Mouse (Mus musculus) ovary, adult 18-20 months (tissue): Measurements from ENCODE around the gene Slit2.

ENCODE experiments used
- DNase-seq: peaks from one replicate; pipeline ENCODE4 v3.0.0; 2022; ENCODE audit warnings: low spot score, mixed read lengths

Gene Slit2

DNA sequence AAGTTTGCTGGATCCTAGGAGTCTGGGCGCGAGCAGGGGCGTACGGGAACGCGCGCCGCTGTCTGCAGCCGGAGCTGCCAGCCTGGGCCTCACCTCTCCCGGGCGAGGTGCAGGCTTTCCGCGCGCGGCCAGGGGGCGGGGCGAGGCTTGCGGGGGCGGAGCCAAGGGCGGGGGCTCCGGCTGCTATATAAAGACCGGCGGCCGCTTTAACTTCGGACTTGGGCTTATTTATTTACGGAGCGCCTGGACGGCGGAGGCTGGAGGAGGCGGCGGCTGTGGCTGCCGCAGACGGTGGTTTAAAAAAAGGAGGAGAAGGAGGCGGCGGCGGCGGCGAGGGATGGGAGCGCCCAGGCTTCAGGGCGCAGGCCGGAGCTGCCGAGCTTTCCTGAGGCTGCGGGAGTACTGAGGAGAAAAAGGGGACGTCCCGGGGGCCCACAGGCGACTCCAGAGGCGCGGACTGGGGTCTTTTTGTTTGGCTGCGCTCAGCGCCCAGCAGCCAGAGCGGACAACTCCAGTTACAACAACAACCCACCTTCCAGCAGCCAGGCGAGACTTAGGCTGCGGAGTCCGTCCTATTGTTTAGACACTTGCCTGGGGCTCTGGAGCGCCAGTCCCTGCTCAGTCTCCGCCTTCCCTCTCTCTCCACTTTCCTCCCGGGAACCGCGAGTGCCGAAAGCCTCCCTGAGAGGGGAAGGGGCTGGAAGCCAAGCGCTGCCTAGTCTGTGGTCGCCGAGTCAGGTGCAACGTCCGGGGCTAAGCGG, at the start of gene Slit2:
Gene Slit2, plus strand, starts transcription at position 198 of the 761 bp plus-strand sequence.
- peak; percentile 69 for DNase-seq

DNA sequence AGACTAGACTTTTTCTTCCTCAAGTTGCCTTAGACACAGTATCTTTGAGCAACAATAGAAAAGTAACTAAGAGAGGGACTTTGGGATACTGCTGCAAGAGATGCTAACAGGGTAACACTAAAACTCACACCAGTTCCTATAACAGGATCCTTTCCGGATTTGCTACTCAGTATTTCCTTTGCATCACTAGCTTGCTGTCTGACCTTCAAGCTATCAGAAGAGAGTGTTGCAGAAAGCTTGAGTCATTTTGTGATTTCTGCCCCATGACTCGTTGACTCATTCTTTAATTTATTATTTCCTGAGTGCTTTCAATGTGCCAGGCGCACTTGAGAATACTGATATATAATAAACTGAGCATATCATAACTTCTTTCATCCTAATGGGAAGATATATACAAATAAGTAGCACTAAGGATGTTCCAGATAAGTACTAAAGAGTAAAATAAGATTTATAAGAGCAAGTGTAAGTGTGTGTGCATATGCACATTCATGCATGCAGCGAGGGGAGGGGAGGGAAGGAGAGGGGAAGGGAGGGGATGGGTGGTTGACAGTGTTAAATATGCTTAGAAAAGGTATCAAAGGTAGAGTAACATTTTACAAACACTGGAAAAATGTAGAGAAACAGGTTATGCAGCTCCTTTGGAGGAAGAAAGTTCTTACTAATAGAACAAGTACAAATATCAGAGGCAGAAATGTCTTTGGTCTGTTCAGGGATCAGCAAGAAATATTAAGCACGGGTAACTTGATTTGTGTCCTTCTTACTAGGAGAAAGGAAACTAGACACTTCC, 44.2 kb upstream of the Slit2 start:
- no peak for DNase-seq

DNA sequence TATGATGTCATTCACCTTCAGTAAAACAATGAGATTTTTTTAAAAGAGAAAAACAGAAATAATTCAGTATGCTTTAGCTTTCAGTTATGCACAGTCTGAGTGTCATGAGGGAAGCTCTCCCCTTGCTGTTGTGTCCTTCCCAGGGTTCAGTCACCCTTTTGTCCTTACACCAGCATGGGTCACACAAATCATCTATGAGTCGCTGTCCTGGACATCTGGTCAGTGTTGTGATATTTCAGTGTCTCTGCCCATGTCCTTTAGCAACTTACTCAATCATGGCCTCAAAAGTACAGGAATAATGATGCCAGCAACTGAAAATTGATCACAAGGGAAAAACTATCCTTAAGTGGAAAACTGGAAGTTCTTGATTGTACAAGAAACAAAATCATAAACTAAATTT, 26.5 kb upstream of the Slit2 start:
- no peak for DNase-seq

DNA sequence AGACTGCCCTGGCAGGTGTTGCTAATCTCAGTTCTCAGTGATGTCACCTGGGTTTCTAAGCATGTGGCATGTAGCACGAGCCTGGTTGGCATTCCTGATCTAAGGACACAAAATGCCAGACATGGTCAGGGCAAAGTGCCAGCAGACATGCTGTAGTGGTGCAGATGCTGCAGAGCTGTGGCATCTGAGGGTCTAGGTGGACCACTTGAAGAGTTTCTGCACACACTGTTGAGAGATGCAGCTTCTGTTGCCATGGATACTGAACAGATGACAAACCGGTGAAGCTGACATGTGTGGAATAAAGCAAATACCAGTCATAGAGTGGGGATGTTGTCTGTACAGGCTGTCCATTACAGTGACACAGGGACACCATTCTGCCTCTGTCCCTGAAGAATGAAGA, 7.1 kb upstream of the Slit2 start:
- DNase-seq, result no peak

DNA sequence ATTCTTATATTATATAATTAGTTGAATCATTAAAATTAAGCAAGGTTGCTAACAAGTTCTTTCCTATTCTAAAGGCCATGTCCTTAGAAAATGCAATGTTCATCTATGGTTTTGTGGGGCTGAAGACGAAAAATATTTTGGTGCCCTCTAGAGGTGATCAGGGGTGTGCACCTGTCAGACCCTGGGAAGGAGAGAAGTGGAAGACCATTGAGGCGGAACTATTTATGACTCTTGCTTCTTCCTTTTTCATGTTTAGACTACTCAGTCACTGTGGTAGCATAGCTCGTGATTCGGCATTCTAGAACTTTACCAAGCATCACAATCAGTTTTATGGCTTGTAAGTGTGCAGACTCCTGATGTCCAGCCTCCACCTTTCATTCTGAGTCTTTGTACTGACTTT, 3.6 kb upstream of the Slit2 start:
- DNase-seq, result no peak

DNA sequence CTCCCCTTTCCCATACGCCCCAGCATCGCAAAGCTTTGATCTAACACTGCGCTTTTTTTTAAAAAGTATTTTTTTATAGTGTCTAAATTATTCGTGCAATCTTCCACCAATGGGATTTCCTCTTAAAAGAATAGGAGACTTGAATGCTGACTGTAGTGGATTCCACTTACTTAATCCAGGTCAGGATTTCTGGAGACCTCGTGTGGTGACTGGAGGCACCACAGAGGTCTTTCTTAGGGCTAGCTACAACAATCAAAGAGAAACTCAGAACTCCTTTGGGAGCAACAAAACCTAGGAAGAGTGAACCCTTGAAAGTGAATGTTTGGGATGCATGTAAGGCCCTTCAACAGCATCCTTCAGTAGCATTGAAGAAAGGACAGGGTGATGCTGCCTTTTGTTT, 2.5 kb upstream of the Slit2 start:
- no peak for DNase-seq

DNA sequence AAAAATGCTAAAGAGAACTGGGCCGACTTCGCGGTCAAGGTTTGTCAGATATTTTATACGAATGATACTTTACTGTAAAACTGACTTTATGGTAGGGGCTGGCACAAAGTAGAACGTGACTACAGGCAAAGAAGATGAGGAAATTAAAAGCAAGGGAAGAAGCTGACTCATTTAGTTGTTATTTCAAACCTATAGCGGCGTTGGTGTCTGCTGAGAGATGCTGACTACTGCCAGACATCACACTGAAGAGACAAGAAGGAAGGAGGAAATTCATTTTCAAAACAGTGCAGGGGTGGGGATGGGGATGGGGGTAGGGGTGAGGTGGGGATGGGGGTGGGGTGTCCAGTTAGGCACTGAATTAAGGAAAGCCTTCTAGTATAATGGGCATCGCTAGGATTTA, 987 bp upstream of the Slit2 start:
- no peak for DNase-seq

DNA sequence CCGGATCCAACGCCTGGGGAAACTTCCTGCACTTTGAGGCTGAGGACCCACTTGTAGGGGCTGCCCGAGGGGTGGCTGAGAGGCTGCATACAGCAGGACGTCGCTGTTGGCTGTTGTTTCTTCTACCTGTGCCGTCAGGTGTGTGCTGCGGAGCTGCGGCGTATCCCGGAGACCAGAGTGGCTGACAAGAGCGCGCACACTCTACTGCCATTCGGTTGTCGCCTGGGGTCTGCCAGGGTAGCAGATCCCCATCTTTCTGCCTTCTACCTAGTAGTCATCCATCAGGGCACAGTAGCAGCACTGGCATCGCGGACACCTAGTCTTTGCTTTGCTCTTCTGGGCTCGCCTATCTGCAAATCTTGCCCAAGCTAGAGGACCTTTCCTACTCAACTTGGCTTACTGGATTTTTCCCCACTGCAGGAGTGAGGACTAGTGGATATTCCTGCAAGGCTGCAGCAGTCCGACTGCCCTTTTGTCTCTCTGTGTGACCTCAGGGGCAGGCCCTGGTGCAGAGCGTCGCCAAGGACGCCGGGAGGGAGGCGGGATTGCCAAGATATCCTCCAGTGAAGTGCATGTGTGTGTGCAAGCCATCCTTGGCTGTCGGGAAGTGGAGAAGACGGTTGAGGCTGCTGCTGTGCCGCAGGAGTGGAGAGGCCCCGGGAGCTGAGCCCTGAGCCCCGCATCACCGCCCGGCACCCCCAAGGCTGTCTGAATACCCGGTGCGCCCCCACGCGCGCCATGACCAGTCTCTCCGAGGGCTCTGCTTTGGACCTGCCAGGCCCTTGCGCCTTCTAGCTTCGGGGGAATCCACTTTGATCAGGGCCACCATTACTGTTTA, 1.0 kb downstream of the Slit2 start:
- no peak for DNase-seq

DNA sequence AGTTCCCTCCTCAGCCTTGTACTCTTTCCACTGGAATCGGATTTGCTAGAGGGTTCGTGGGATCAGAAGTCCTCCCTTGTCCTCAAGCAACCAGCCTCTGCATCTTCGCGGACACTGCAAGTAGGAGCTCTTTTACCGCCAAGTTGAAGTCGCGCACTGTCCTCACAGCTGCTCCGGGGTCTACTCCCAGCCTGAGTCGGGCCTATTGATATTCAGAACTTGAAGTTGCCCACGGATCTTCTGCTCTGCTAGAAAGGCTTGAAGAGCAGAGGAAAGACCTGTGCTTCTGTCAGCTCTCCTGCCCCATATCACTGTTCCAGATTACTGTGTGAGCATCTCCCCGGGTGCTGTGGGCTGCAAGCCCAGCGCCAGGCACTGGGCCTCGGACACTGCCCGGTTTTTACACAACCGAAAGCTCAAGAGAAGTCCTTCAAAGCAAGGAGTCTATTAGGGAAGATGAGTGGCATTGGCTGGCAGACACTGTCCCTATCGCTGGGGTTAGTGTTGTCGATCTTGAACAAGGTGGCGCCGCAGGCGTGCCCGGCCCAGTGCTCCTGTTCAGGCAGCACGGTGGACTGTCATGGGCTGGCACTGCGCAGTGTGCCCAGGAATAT, 1.8 kb downstream of the Slit2 start:
- DNase-seq, result no peak

DNA sequence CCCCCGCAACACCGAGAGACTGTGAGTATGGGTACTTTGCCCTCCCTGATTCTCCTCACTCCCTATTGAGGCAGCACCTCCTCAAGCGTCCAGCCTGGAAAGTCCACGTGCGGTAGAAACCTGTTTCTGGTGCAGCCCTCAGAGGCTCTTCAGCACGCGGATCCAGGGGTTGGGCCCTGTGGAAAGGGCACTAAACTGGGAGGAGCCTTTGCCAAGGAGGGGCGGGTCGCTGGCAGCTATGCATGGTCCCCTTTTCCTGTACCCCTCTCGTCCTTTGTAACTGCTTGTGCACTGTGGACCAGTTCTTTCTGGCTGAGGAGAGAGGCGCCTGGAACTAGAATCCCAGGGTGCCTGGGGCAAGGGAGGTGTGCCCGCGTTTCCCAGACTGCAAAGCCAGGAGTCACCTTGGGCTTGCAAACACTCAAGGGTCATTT, 2.3 kb downstream of the Slit2 start:
- no peak for DNase-seq

DNA sequence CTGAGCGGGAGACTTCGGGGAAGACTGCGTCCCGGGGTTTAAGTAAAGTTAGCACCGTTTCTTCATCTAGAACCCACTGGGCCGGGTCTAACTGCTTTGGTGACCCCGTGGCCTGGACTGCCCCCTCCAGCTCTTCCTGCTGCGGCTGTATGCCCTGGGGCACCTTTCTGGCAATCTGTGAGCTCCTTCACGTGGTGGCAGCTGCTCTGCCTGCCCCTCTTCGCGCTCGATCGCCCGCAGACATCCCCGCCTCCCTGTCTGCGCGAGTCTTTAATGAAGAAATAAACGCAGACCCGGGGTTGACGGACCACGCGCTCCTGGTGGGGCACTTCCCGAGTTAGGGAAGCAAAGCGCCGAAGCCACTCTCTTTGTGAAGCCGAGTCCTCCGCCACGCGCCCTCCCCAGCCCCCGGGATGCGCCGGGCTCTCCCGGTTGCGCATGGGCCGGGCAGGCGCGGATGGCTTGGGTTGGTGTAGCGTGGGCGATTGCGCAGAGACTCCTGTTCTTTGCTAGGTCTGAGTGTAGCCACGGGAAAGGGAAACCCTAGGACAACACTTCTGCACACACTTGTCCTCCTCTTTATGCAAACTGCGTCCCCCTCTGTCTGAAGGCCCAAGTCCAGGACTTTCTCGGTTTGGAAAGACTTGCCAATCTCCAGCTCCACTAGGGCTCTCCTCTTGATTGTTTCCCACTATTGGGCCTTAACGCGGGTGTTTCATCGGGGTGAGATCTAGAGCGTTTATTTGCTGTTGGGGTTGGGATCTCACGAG, 3.1 kb downstream of the Slit2 start:
- DNase-seq, result no peak

DNA sequence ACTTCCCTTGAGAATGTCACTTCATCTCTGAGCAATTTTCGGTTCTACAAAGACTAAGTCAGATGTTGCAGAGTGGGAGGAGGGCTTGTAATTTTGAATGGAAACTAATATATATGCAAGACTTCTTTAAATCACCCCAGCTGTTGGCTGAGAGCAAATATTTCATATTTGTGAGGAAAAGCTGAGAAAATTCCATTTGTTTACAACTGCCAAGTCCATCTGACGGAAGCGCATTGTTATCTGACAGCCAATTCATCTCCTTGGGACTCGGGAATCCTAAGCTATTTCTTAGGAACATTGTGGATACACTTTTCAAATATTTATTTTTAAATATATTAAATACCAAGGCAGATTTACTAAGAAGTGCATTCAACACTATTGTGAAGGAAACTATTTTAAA, 8.0 kb downstream of the Slit2 start:
- no peak for DNase-seq

DNA sequence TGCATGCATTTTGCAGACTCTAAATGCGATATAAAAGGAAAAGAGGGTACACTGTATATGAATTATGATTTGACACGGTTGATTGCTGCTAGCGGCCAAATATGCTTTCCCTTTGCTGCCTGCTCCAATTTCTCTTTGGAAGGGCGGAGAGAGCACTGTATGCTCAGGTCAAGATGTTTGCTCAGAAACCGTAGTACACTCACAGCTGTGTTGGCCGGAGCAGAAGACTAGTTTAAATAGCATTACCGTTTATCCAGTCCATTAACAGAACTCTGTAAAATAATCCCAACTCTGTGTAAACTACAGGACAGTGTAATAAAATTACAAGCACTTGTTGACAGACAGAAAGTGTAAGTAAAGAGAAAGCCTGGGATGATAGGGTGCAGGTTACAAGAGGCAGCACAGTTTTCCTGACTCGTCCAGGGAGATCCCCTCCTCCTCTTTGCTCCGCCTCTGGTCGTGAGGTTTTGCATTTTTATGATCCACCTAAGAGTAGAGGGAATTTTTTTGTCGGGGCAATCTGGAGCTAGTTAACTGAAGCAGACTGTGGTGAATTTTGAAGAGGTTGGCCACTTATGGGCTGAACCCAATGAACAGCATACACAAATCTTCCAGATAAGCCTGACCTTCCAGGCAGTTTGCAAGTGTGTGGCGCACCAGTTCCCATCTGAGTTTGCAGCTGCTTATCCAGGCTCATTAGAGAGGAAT, 20.9 kb downstream of the Slit2 start:
- DNase-seq, result no peak

DNA sequence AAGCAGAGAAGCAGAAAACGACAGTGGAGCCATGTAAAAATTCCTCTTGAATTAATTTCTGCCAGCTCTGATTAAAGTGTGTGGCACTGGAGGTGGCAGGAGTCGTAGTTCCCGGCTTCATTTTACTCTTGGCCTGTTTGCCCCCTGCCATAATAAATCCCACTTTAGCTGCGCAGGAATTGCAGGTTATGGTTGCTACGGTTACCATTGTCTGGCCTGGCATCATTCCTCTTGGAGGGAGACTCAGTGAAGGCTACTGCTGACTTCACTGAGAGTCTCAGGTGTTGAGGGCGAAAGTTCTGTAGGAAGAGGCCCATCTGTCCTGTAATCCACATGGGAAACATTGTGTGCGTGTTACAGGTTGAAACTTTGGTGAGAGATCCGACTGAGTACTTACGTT, 22.6 kb downstream of the Slit2 start:
- DNase-seq, result no peak

DNA sequence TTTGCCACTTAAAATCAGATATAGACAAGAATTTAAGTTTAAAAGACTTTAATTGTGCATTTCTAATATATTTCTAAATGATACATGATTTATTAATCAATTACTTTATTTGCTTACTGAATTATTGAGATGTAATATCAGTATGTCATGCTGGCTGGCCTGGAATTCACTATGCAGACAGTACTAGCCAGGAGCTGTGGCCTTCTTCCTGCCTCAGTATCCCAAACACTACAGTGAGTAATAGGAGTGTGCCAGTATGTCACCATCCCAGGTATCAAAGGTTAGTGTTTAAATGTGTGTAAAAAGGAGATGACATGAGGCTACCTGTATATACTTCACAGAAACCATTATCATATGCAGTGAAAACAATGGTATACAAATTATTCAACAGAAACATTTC, 23.1 kb downstream of the Slit2 start:
- DNase-seq, result no peak

DNA sequence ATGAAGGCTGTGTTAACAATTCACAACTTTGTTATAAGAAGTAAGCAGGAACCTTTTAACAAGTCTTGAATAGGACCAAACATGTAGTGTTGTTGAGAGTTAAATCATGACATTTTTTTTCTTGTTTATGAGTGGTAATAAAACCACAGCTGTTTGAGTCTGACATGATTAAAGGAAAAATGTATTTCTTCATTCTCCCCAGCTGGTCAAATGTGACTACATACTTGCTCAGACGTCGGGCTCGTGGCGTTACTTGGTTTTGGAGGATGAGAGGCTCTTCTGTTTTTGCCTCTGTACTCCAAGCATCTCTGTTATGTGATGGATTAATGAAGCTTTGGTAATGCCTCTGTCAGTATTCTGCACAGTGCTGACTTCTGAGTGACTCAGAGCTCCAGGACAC, 40.5 kb downstream of the Slit2 start:
- DNase-seq, result no peak

DNA sequence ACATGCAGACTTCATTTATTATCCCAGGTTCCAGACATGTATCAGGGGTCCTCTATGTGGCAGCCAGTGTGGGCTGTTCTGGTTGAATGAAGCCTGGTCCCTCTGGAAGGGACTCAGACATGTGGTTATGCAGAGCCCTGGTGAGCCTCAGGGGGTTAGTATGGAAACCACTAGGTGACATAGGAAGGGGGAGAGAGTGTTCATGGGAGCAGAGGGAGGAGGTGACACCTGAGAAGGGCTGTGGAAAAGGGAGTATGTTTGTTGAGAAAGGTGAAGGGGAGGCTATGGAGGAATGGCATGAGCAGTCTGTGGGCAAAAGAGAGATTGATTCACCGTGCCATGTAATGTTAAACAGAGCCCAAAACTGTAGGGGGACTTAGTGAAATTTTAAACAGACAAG, 51.9 kb downstream of the Slit2 start:
- DNase-seq, result no peak

DNA sequence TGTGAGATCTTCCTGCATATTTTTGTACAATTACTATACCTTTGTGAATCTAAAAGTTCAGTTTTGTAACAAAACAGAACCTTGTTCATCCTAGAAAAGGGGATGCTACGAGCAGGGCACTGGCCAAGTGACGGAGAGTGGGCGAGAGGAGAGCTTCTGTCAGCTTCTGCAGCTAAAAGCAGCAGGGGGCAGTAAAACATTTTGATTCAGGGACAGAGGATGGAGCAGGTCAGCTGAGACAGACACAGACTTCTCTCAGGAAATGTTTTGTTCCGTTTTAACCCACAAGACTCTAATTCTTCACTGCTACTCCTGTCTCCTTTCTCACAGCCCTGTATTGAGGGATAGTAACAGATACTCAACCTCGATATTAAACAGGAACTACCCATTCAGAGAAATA, 55.1 kb downstream of the Slit2 start:
- no peak for DNase-seq

DNA sequence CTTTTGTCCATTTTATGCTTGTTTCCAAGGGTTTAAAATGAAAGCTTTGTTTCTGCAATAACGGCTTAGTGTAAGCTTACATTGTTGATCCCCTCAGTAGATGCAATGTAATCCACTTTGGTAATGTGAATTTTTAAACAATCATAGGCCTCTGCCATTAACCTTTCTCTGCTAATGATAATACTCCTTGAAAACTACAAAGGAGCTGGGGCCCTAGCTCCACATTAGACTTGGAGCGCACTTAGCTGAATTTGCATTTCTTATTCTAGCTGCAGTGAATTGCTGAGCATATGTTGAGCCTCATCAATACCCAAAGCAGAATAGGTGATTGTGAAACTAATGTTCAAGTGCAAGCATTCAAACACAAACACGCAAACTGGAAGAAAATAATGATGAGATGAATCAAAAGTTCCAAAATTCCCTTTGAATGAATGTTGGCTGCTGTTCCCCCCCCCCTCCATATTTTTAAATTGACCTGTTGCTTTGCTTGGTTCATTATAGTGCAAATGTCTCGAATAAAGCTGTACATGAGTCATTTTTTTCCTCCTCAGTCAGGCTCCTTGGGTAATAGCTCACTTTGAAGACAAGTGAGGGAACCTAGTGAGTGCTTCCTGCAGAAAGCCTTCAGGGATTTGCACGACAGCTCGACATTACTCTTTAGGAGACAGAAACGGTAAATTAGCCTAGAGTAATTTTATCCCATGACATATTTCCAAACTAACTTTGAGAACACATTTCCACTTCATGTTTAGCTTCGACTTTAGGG, 66.2 kb downstream of the Slit2 start:
- no peak for DNase-seq
